Mouse (Mus musculus) midbrain, embryonic 10.5 days (tissue): ENCODE measurements around the gene Lgals4. TPM values are rescaled to one million over a fixed set of nuclear protein-coding genes. Genes with fewer than 3 reads are reported as not detected.
A peak's percentile ranks its signal among the peaks of the same experiment; 100 is the strongest.
"Not testable (repeated sequence)": the region's sequence is repeated elsewhere in the genome, so short reads cannot be mapped to it uniquely, and the experiment has no call there.

Experiments used
- DNase-seq: peaks from one replicate; pipeline ENCODE4 v3.0.0-alpha.2; 2017; ENCODE audit warnings: low spot score
- H3K27ac ChIP-seq: fragments of 300-500 bp; sonication (generic); replicated peaks from 2 replicates; pipeline ENCODE4 v1.5.1; 2016; ENCODE audit warnings: mild to moderate bottlenecking
- H3K27me3 ChIP-seq: fragments of 300-500 bp; sonication (generic); 2 replicates; pipeline ENCODE4 v1.6.1; 2016; ENCODE audit warnings: low read depth, mild to moderate bottlenecking; ENCODE audit not compliant: poor library complexity, severe bottlenecking
- H3K36me3 ChIP-seq: fragments of 300-500 bp; sonication (generic); 2 replicates; pipeline ENCODE4 v1.6.1; 2016; ENCODE audit warnings: mild to moderate bottlenecking, moderate library complexity
- H3K4me1 ChIP-seq: fragments of 300-500 bp; sonication (generic); 2 replicates; pipeline ENCODE4 v1.6.1; 2016
- H3K4me3 ChIP-seq: fragments of 300-500 bp; sonication (generic); 2 replicates; pipeline ENCODE4 v1.5.1; 2016; ENCODE audit warnings: mild to moderate bottlenecking, moderate library complexity
- H3K9me3 ChIP-seq: fragments of 300-500 bp; sonication (generic); replicated peaks from 2 replicates; pipeline ENCODE4 v1.6.1; 2016; ENCODE audit warnings: mild to moderate bottlenecking
- WGBS: fragments of 180-500 bp; shearing (Covaris S2); methylation state at CpG from one replicate; pipeline ENCODE4 v1.1.7; 2016; 5-methylcytosine and 5-hydroxymethylcytosine counted together
- polyA plus RNA-seq: library from polyadenylated mRNA; unstranded; fragments of >200 nt; fragmentation: Nextera tagmentation; extraction: Ambion mirVana; gene quantifications from 2 replicates; pipeline ENCODE4 v1.2.1, GENCODE M21; 2016

The Lgals4 gene
- polyA plus RNA-seq, 1 experiment from 2014 or later, result 3.1 TPM

GRCm38 (mm10) chr7:28863540-28863939 lies 29.9 kb downstream of the Lgals4 start, which contains the start of gene Lgals7:
TSS of gene Lgals7 (plus strand) at chr7:28863853.
- WGBS, result 92% methylated on average over 6 of the region's 6 CpGs
- no peak within 1 kb of the TSS for H3K4me3 ChIP-seq
- H3K36me3 ChIP-seq, result no peaks in the 10 kb centered on the region
- H3K4me1 ChIP-seq, result peaks cover 21% of the 10 kb centered on the region
- H3K27ac ChIP-seq, result no peak within 1 kb of the TSS
- no peak for DNase-seq
- peaks cover 6% of the 10 kb centered on the region; the same call in 1 of the 2 replicates for H3K27me3 ChIP-seq
- H3K9me3 ChIP-seq, result peaks cover 10% of the 10 kb centered on the region; the same call in 1 of the 2 replicates

GRCm38 (mm10) chr7:28864288-28864750 lies 30.7 kb downstream of the Lgals4 start:
- WGBS, result 62% methylated on average over 9 of the region's 9 CpGs
- H3K4me3 ChIP-seq, result no peak overlapping the region
- peaks cover 10% of the 10 kb centered on the region; the same call in 1 of the 2 replicates for H3K9me3 ChIP-seq
- no peak overlapping the region for H3K27ac ChIP-seq
- peaks cover 6% of the 10 kb centered on the region; the same call in 1 of the 2 replicates for H3K27me3 ChIP-seq
- H3K36me3 ChIP-seq, result no peaks in the 10 kb centered on the region
- no peak for DNase-seq
- peaks cover 21% of the 10 kb centered on the region for H3K4me1 ChIP-seq

- Histone ChIP-seq H3K4me3 (peak overlapping the region; percentile 37), H3K36me3 (no peaks in the 10 kb centered on the region), H3K27ac (peak overlapping the region; percentile 53; the same call in 1 of the 2 replicates), H3K9me3 (peaks cover 9% of the 10 kb centered on the region; the same call in 1 of the 2 replicates), H3K4me1 (peaks cover 21% of the 10 kb centered on the region), H3K27me3 (peaks cover 6% of the 10 kb centered on the region; the same call in 1 of the 2 replicates)
- DNase-seq, result peak; percentile 68
- 48% methylated on average over 33 of the region's 33 CpGs for WGBS
Observed at GRCm38 (mm10) chr7:28865481-28866300, 32.0 kb downstream of the Lgals4 start.

GRCm38 (mm10) chr7:28866769-28867507 lies 33.3 kb downstream of the Lgals4 start:
- H3K4me1 ChIP-seq, result peaks cover 21% of the 10 kb centered on the region
- H3K27me3 ChIP-seq, result peaks cover 6% of the 10 kb centered on the region; the same call in 1 of the 2 replicates
- no peaks in the 10 kb centered on the region for H3K36me3 ChIP-seq
- no peak overlapping the region for H3K27ac ChIP-seq
- 94% methylated on average over 28 of the region's 28 CpGs for WGBS
- no peak for DNase-seq
- no peaks in the 10 kb centered on the region for H3K9me3 ChIP-seq
- H3K4me3 ChIP-seq, result no peak overlapping the region

GRCm38 (mm10) chr7:28867508-28868340 lies 34.1 kb downstream of the Lgals4 start:
- not testable (repeated sequence) for H3K4me3 ChIP-seq, H3K27me3 ChIP-seq

GRCm38 (mm10) chr7:28870901-28871664 lies 37.4 kb downstream of the Lgals4 start:
- H3K36me3 ChIP-seq, result no peaks in the 10 kb centered on the region
- 92% methylated on average over 24 of the region's 24 CpGs for WGBS
- H3K9me3 ChIP-seq, result no peaks in the 10 kb centered on the region
- no peak overlapping the region for H3K4me3 ChIP-seq
- no peaks in the 10 kb centered on the region for H3K27me3 ChIP-seq
- H3K27ac ChIP-seq, result no peak overlapping the region
- peaks cover 3% of the 10 kb centered on the region for H3K4me1 ChIP-seq
- no peak for DNase-seq

More at GRCm38 (mm10) chr7:28867508-28868340, 34.1 kb downstream of the Lgals4 start:
- WGBS, result 30% methylated on average over 23 of the region's 23 CpGs
- DNase-seq, result peak; percentile 73
- not testable (repeated sequence) for H3K27ac ChIP-seq, H3K36me3 ChIP-seq, H3K9me3 ChIP-seq
- H3K4me1 ChIP-seq, result peaks cover 21% of the 10 kb centered on the region

GRCm38 (mm10) chr7:28874565-28874964 lies 40.9 kb downstream of the Lgals4 start:
- Histone ChIP-seq H3K4me1 (no peaks in the 10 kb centered on the region), H3K27me3 (no peaks in the 10 kb centered on the region), H3K36me3 (no peaks in the 10 kb centered on the region), H3K27ac (no peak overlapping the region), H3K9me3 (no peaks in the 10 kb centered on the region), H3K4me3 (no peak overlapping the region)
- no peak for DNase-seq
- 81% methylated on average over 2 of the region's 2 CpGs for WGBS

GRCm38 (mm10) chr7:28876099-28876498 lies 42.4 kb downstream of the Lgals4 start:
- no peak overlapping the region for H3K4me3 ChIP-seq
- no peak for DNase-seq
- no peaks in the 10 kb centered on the region for H3K9me3 ChIP-seq
- H3K36me3 ChIP-seq, result no peaks in the 10 kb centered on the region
- 87% methylated on average over 4 of the region's 4 CpGs for WGBS
- H3K27me3 ChIP-seq, result no peaks in the 10 kb centered on the region
- H3K4me1 ChIP-seq, result peaks cover 1% of the 10 kb centered on the region
- no peak overlapping the region for H3K27ac ChIP-seq

GRCm38 (mm10) chr7:28877155-28877554 lies 43.5 kb downstream of the Lgals4 start:
- Histone ChIP-seq H3K9me3 (no peaks in the 10 kb centered on the region), H3K4me1 (peaks cover 11% of the 10 kb centered on the region), H3K36me3 (no peaks in the 10 kb centered on the region), H3K27ac (no peak overlapping the region), H3K4me3 (no peak overlapping the region), H3K27me3 (no peaks in the 10 kb centered on the region)
- WGBS, result 92% methylated on average over 7 of the region's 7 CpGs
- no peak for DNase-seq

- WGBS, result 93% methylated on average over 4 of the region's 4 CpGs
- H3K36me3 ChIP-seq, result no peaks in the 10 kb centered on the region
- H3K27me3 ChIP-seq, result no peaks in the 10 kb centered on the region
- DNase-seq, result no peak
- no peak overlapping the region for H3K4me3 ChIP-seq
- H3K9me3 ChIP-seq, result no peaks in the 10 kb centered on the region
- H3K4me1 ChIP-seq, result peaks cover 11% of the 10 kb centered on the region
- H3K27ac ChIP-seq, result no peak overlapping the region
Observed at GRCm38 (mm10) chr7:28877856-28878255, 44.2 kb downstream of the Lgals4 start.

- Histone ChIP-seq H3K4me3 (no peak overlapping the region), H3K4me1 (peaks cover 11% of the 10 kb centered on the region), H3K36me3 (no peaks in the 10 kb centered on the region), H3K27me3 (no peaks in the 10 kb centered on the region), H3K9me3 (no peaks in the 10 kb centered on the region), H3K27ac (no peak overlapping the region)
- DNase-seq, result no peak
- 73% methylated on average over 7 of the region's 7 CpGs for WGBS
Observed at GRCm38 (mm10) chr7:28879606-28880005, 46.0 kb downstream of the Lgals4 start.
